Mouse (Mus musculus): ENCODE measurements around the gene Entpd2. TPM values are rescaled to one million over a fixed set of nuclear protein-coding genes. Genes with fewer than 3 reads are reported as not detected.

Entpd2 gene
- polyA plus RNA-seq, 2 experiments = 2.6 to 3.3 TPM

DNA sequence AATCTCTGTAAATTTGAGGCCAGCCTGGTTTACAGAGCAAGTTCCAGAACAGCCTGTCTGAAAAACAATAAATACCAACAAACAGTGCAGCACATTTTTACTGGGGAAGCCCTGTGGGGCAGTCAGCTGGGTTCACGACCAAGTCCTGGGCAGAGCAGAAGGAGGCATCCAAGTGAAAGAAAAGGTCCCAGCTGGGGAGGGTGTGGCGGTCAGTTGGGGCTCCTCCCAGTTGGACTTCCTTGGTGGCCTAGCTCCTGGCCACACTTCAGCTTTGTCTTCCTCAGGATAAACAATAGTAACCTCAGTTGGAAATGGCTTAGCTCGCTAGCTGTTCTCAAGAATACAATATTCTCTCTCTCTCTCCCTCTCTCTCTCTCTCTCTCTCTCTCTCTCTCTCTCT is 21.8 kb downstream of the Entpd2 start:
- 23% methylated on average over 3 of the region's 3 CpGs for WGBS
- no peak overlapping the region for H3K9ac ChIP-seq (ENCODE audit: low read depth, low read length, severe bottlenecking)
- TF ChIP-seq POLR2A (IDR thresholded peaks at IDR 0.05; ENCODE audit: borderline replicate concordance, extremely low read depth, insufficient read depth, insufficient read length) = no peak

DNA sequence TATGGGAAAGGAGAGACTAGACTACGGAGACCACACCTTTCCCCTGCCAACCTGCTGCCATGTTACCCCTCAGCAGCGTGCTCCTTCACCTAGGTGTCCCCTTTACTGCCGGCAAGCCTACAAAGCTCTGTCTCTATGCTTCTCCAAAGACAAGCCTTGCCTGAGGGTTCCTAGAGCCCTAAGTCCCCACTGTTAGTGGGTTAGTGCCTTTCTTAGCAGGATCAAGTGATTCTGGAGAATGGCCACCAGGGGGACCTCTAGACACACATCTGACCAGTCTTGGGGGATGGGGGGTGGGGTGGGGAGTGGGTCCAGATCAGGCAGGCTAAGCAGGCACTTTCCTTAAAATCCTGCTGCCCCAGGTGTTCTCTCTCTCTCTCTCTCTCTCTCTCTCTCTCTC is 26.2 kb downstream of the Entpd2 start:
- no peaks in the 10 kb centered on the region for H3K36me3 ChIP-seq (ENCODE audit: control insufficient read depth, insufficient read depth, low read length)
- H3K9ac ChIP-seq (ENCODE audit: low read depth, low read length, severe bottlenecking) = no peak overlapping the region
- 14% methylated on average over 3 of the region's 3 CpGs for WGBS
- H3K4me3 ChIP-seq (replicated peaks; ENCODE audit: low read length) = no peak overlapping the region
- H3K4me1 ChIP-seq (ENCODE audit: control insufficient read depth, insufficient read depth, low read length) = no peaks in the 10 kb centered on the region
- H3K27ac ChIP-seq (replicated peaks; ENCODE audit: low read depth, low read length) = no peak overlapping the region
- no peaks in the 10 kb centered on the region for H3K9me3 ChIP-seq (ENCODE audit: control insufficient read depth, low read length)
- no peak overlapping the region for H3K4me2 ChIP-seq (replicated peaks; ENCODE audit: low read depth, low read length, severe bottlenecking)
- no peak for TF ChIP-seq POLR2A (IDR thresholded peaks at IDR 0.05; ENCODE audit: borderline replicate concordance, extremely low read depth, insufficient read depth, insufficient read length)
- no peaks in the 10 kb centered on the region for H3K27me3 ChIP-seq (ENCODE audit: control insufficient read depth, insufficient read depth, low read length)
- peak; percentile 80 for DNase-seq (ENCODE audit: low spot score)
- ATAC-seq (ENCODE audit: low FRiP score, low read depth) = peak; percentile 50; the same call in 1 of the 2 replicates

More for the DNA sequence above, 21.8 kb downstream of the Entpd2 start:
- Histone ChIP-seq H3K4me2 (replicated peaks; ENCODE audit: low read depth, low read length, severe bottlenecking) (no peak overlapping the region), H3K4me3 (replicated peaks; ENCODE audit: low read length) (no peak overlapping the region), H3K9me3 (ENCODE audit: control insufficient read depth, low read length) (no peaks in the 10 kb centered on the region), H3K27ac (replicated peaks; ENCODE audit: low read depth, low read length) (no peak overlapping the region), H3K27me3 (ENCODE audit: control insufficient read depth, insufficient read depth, low read length) (no peaks in the 10 kb centered on the region), H3K36me3 (ENCODE audit: control insufficient read depth, insufficient read depth, low read length) (no peaks in the 10 kb centered on the region), H3K4me1 (ENCODE audit: control insufficient read depth, insufficient read depth, low read length) (no peaks in the 10 kb centered on the region)
- ATAC-seq (ENCODE audit: low FRiP score, low read depth) (no peak), DNase-seq (ENCODE audit: low spot score) (no peak)

DNA sequence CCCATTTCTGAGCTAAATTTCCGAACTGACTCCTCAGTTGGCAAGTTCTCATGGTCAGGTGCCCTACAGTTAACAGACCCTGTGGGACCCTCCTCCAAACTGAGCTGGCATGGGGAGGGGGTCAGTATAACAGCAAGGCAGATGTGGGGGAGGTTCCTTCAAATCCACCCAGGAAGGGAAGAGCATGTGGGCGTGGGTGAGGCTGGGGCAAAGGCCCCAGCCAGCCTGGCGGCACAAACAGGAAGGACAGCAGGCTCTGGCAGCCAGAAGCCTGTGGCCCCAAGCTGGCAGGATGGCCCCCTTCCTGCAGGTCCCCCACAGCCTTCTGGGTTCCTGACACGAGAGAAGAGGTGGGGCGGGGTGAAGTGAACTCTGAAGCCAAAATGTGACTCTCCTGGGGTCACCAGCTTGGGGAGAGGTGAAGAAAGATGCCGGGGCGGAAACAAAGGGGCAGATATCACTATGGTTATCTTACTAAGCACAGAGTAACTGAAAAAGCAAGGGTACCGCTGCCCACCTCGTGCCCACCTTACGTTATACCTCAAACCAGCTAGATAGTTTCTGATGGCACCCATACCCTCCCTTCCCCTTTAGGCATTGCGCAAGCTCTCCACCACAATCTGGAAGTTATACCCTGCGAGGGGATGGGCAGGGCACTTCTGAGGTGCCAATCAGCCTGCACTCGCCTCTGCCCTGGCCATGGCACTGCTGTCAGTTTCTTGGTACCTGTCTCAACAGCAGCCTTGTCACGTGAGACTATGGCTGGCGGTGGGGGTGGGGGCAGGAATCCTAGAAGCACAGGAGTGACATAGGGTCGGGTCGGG is 27.1 kb downstream of the Entpd2 start, which contains the start of gene Fut7:
Gene Fut7 (plus strand): TSS at position 681 of the 824 bp plus-strand sequence.
- H3K27me3 ChIP-seq (ENCODE audit: control insufficient read depth, insufficient read depth, low read length) = no peaks in the 10 kb centered on the region

DNA sequence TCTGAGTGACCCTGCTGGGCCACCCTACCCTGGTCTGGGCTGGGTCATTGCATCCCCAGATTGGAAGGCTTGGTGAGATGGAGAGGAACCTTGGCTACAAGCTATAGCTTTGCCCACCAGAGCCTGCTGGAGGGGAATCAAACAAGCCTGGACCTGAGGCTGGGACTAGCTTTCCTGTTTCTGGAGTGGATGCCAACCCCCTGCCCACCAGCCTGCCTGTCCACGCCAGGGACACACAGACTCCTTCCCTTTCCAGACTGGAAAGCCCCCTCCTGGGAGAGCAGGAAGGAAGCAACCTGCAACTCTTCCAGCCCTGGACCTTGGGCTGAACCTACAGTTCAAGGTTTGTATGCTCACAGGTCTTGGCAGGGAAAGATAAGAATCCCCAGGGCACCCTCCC is 28.0 kb downstream of the Entpd2 start:
- H3K9me3 ChIP-seq (ENCODE audit: control insufficient read depth, low read length) = no peaks in the 10 kb centered on the region
- H3K4me2 ChIP-seq (replicated peaks; ENCODE audit: low read depth, low read length, severe bottlenecking) = no peak overlapping the region
- H3K27me3 ChIP-seq (ENCODE audit: control insufficient read depth, insufficient read depth, low read length) = no peaks in the 10 kb centered on the region
- no peak overlapping the region for H3K27ac ChIP-seq (replicated peaks; ENCODE audit: low read depth, low read length)
- ATAC-seq (ENCODE audit: low FRiP score, low read depth) (no peak), DNase-seq (ENCODE audit: low spot score) (no peak)
- 50% methylated on average over 1 of the region's 1 CpGs for WGBS
- no peak for TF ChIP-seq POLR2A (IDR thresholded peaks at IDR 0.05; ENCODE audit: borderline replicate concordance, extremely low read depth, insufficient read depth, insufficient read length)
- H3K4me1 ChIP-seq (ENCODE audit: control insufficient read depth, insufficient read depth, low read length) = no peaks in the 10 kb centered on the region
- H3K36me3 ChIP-seq (ENCODE audit: control insufficient read depth, insufficient read depth, low read length) = no peaks in the 10 kb centered on the region
- no peak overlapping the region for H3K4me3 ChIP-seq (replicated peaks; ENCODE audit: low read length)
- H3K9ac ChIP-seq (ENCODE audit: low read depth, low read length, severe bottlenecking) = no peak overlapping the region

More for the DNA sequence above, 27.1 kb downstream of the Entpd2 start, which contains the start of gene Fut7:
- DNase-seq (ENCODE audit: low spot score) (no peak), ATAC-seq (ENCODE audit: low FRiP score, low read depth) (no peak)
- Histone ChIP-seq H3K4me1 (ENCODE audit: control insufficient read depth, insufficient read depth, low read length) (no peaks in the 10 kb centered on the region), H3K9me3 (ENCODE audit: control insufficient read depth, low read length) (no peaks in the 10 kb centered on the region), H3K36me3 (ENCODE audit: control insufficient read depth, insufficient read depth, low read length) (no peaks in the 10 kb centered on the region), H3K9ac (ENCODE audit: low read depth, low read length, severe bottlenecking) (no peak within 1 kb of the TSS), H3K4me2 (replicated peaks; ENCODE audit: low read depth, low read length, severe bottlenecking) (no peak within 1 kb of the TSS), H3K4me3 (replicated peaks; ENCODE audit: low read length) (no peak within 1 kb of the TSS), H3K27ac (replicated peaks; ENCODE audit: low read depth, low read length) (no peak within 1 kb of the TSS)
- TF ChIP-seq POLR2A (IDR thresholded peaks at IDR 0.05; ENCODE audit: borderline replicate concordance, extremely low read depth, insufficient read depth, insufficient read length) = no peak
- 53% methylated on average over 17 of the region's 17 CpGs for WGBS

DNA sequence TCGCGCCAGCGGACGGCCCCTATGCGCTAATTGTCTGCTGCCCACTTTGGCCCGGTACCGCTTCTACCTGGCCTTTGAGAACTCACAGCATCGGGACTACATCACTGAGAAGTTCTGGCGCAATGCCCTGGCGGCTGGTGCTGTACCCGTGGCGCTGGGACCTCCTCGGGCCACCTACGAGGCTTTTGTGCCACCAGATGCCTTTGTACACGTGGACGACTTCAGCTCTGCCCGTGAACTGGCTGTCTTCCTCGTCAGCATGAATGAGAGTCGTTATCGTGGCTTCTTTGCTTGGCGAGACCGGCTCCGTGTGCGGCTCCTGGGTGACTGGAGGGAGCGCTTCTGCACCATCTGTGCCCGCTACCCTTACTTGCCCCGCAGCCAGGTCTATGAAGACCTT is 29.8 kb downstream of the Entpd2 start:
- Histone ChIP-seq H3K9me3 (ENCODE audit: control insufficient read depth, low read length) (no peaks in the 10 kb centered on the region), H3K4me1 (ENCODE audit: control insufficient read depth, insufficient read depth, low read length) (peaks cover 3% of the 10 kb centered on the region; the same call in 1 of the 2 replicates), H3K4me3 (replicated peaks; ENCODE audit: low read length) (no peak overlapping the region), H3K9ac (ENCODE audit: low read depth, low read length, severe bottlenecking) (no peak overlapping the region), H3K4me2 (replicated peaks; ENCODE audit: low read depth, low read length, severe bottlenecking) (no peak overlapping the region), H3K36me3 (ENCODE audit: control insufficient read depth, insufficient read depth, low read length) (no peaks in the 10 kb centered on the region), H3K27ac (replicated peaks; ENCODE audit: low read depth, low read length) (no peak overlapping the region), H3K27me3 (ENCODE audit: control insufficient read depth, insufficient read depth, low read length) (no peaks in the 10 kb centered on the region; the same call in 1 of the 2 replicates)
- WGBS = 52% methylated on average over 27 of the region's 27 CpGs
- TF ChIP-seq POLR2A (IDR thresholded peaks at IDR 0.05; ENCODE audit: borderline replicate concordance, extremely low read depth, insufficient read depth, insufficient read length) = no peak
- DNase-seq (ENCODE audit: low spot score) = no peak
- no peak for ATAC-seq (ENCODE audit: low FRiP score, low read depth)

Data from limb, embryonic 14.5 days (tissue).